Mouse (Mus musculus): ENCODE data around the gene Mmp1b.
"Not testable (repeated sequence)": the region's sequence is repeated elsewhere in the genome, so short reads cannot be mapped to it uniquely, and the experiment has no call there.

Gene Mmp1b

GRCm38 (mm10) chr9:7387947-7388346 is at the start of gene Mmp1b:
Mmp1b (minus strand) TSS chr9:7388047.
- no peak for DNase-seq

DNA sequence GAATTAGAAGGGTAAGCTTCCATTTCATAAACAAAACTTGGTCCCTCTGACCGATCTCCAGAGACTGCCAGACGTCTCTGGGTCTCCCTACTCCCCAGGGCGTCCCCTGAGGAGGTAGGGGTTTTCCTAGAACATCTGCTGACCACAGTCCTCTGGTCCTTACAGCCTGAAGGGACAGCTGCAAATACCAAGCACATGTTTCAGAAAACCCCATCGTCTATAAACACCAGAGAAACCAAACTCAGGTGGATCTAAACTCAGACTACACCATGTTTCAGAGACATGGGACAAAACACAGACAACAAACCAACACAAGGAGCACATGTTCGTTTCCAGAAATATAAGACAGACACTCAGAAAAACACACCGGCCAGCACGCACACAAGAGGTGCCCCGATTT is 8.7 kb upstream of the Mmp1b start:
- DNase-seq, result not testable (repeated sequence)

- no peak for DNase-seq
These were observed 33.3 kb downstream of the Mmp1b start for GRCm38 (mm10) chr9:7354535-7354934.

DNA sequence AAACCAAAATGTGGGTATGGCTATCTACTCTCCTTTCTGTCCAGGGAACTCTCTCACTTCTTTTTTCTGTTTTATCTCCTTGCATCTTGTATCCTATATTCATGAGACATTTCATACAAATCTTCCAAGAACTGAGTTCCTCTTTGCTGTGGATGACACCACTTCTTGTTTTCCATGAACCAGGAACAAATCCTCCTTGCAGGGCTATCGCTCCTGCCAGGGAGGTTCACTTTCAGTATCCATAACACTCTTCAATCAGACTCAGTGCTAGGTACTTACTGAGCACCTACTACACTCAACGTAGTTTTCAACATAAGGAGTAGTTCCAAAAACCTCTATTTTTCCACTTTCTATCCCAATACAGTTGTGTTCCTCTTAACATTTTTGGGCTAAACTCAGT is 42.3 kb downstream of the Mmp1b start:
- DNase-seq, result no peak

- DNase-seq, result no peak
These were observed 43.7 kb downstream of the Mmp1b start, which contains the start of gene Mmp12 for GRCm38 (mm10) chr9:7344107-7344506. Mmp12 (plus strand) TSS chr9:7344381.

DNA sequence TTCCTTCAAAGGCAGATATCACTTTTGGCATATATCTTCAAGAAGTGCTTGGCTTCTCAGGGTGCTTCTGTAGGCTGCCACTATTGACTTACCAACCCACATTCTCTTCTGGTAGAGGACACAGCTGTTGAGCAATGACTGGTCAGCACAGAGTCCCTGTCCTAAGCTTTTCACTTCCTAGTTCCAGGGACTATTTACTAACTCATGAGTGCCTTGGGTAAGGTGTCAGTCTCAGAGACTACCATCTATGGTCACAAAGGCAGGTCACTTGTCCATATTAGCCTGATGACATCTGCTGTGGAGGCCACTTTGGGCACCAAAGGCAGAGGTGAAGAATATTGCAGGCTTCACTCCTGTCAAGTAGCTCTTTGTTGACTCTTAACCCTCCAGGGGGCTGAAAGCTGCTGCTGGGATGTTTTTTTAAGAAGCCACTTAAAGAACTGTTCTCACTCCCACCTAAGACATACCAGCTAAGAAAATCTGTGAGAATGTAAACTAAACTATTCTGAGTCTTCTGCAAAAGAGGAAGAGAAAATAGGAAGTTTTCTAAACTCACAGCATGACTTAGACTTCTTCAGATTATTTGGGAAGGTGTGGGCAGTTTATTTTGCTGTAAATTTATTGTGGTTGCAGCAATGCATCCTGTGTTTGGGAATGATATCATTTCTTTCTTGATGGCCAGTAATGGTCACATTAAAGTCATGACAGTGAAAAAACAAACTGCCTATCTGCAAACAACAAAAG is 50.9 kb downstream of the Mmp1b start:
- no peak for DNase-seq

DNA sequence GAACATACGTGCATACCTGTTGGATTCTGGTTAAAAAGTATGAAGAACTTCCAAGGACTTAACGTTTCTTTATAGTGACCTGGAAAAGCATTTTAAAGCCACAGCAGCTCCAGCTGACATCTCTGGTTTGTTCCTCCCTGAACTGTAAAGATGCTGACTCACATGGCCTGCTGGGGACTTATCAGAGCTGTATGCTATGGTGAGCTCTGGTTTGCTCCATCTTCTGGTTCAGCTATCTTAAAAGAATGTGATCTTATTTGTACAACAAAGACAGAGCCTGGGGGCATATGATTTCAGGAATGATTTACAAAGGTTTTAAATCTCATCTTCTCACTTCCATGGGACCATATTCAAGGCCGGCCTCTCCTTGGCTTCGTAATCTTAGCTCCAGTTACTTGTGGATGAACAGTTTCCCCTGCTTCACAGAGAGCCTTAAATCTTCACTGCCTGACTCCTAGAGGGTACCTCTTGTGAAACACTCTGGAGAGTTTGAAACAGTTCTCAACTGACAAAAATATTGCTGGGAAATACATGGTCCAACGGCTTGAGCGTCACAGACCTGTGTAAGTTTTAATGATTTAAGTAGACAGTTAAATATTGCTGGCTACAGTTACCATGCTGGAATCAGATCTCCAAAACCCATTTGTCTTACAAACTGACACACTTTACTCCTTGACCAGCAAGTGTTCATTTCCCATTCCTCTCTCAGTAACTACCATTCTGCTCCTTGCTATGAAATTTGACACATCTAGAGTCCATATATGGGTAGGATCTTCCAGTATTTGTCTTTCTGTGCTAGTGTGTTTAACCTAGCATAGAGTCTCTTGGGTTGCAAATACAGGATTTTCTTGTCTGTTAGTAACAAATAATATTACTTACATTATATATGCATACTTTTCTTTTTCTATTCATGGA is 51.8 kb downstream of the Mmp1b start:
- no peak for DNase-seq

GRCm38 (mm10) chr9:7331847-7332246 is 56.0 kb downstream of the Mmp1b start:
- DNase-seq, result no peak

Measured in right cerebral cortex, postnatal 14 days (tissue).